Mouse (Mus musculus) E14TG2a.4 (cell line): ENCODE measurements around the gene Sost.

Experiments used
- CTCF ChIP-seq: conservative IDR thresholded peaks from 2 replicates; pipeline ENCODE4 v1.5.1; 2014; ENCODE audit warnings: low read length
- NANOG ChIP-seq: IDR thresholded peaks from 2 replicates; pipeline ENCODE4 v1.6.1; 2014; ENCODE audit warnings: borderline replicate concordance, low read length, mixed read lengths
- POU5F1 ChIP-seq: IDR thresholded peaks from 2 replicates; pipeline ENCODE4 v1.6.1; 2014; ENCODE audit warnings: low read length, borderline replicate concordance

DNA sequence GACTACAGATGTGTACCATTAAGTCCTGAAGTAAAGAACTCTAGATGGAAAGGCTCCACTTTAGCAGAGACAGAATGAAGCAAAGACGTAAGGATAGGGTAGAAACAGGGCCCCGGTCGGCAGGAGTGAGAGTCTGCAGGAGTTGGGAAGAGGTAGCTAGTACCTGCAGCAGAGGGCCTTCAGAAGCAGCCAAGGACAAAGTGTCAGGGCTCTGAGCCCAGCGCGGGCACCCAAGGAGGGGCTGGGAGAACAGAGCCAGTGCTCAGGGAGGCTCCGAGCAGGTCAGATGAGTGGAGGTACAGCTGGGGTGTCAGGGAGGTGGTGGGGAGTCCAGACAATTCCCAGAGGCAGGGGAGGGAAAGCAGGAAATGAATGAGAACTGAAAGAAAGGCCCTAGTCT, 42.8 kb downstream of the Sost start:
- no peak for TF ChIP-seq CTCF
- no peak for TF ChIP-seq NANOG
- TF ChIP-seq POU5F1: no peak
